Mouse (Mus musculus): Measurements from ENCODE around the gene Ints11.

GRCm38 (mm10) chr4:155905634-155906033, 36.3 kb downstream of the Ints11 start:
- TF ChIP-seq CTCF (IDR thresholded peaks at IDR 0.05; ENCODE audit: insufficient read depth, low read depth, low read length) (no peak), POLR2A (IDR thresholded peaks at IDR 0.05; ENCODE audit: insufficient read depth, low read depth, low read length) (no peak)

All from olfactory bulb, adult 2 months (tissue).